Mouse (Mus musculus) mesoderm, embryonic 11.5 days (tissue): ENCODE data around the gene Zscan26.
"Not testable (repeated sequence)": the region's sequence is repeated elsewhere in the genome, so short reads cannot be mapped to it uniquely, and the experiment has no call there.

ENCODE experiments used
- DNase-seq: peaks from one replicate; pipeline ENCODE4 v3.0.0-alpha.2; 2012; ENCODE audit warnings: low read depth, low spot score

Zscan26 gene

GRCm38 (mm10) chr13:21427631-21428030 lies 25.9 kb downstream of the Zscan26 start:
- DNase-seq, result no peak

- DNase-seq, result no peak
These were observed 30.2 kb downstream of the Zscan26 start for GRCm38 (mm10) chr13:21423301-21423700.

- DNase-seq, result no peak
These were observed 34.7 kb downstream of the Zscan26 start for GRCm38 (mm10) chr13:21418865-21419264.

GRCm38 (mm10) chr13:21417298-21418010 lies 36.1 kb downstream of the Zscan26 start:
- DNase-seq, result no peak

GRCm38 (mm10) chr13:21415750-21416149 lies 37.8 kb downstream of the Zscan26 start:
- DNase-seq, result no peak

GRCm38 (mm10) chr13:21415266-21415665 lies 38.3 kb downstream of the Zscan26 start:
- DNase-seq, result no peak

- no peak for DNase-seq
These were observed 39.0 kb downstream of the Zscan26 start for GRCm38 (mm10) chr13:21414231-21415212.

- DNase-seq, result no peak
These were observed 44.6 kb downstream of the Zscan26 start for GRCm38 (mm10) chr13:21408805-21409459.

- peak; percentile 81 for DNase-seq
These were observed 45.3 kb downstream of the Zscan26 start for GRCm38 (mm10) chr13:21407969-21408804.

GRCm38 (mm10) chr13:21407341-21407740 lies 46.2 kb downstream of the Zscan26 start:
- DNase-seq, result no peak

- no peak for DNase-seq
These were observed 50.7 kb downstream of the Zscan26 start for GRCm38 (mm10) chr13:21402848-21403247.

GRCm38 (mm10) chr13:21402287-21402846 lies 51.2 kb downstream of the Zscan26 start, which contains the start of gene Zkscan3:
Zkscan3 (minus strand) TSS chr13:21402755.
- DNase-seq, result peak; percentile 77

GRCm38 (mm10) chr13:21401636-21402286 lies 51.8 kb downstream of the Zscan26 start:
- peak; percentile 37 for DNase-seq

- no peak for DNase-seq
These were observed 52.4 kb downstream of the Zscan26 start for GRCm38 (mm10) chr13:21401166-21401565.

GRCm38 (mm10) chr13:21397486-21397885 lies 56.0 kb downstream of the Zscan26 start:
- DNase-seq, result no peak

GRCm38 (mm10) chr13:21396048-21396447 lies 57.5 kb downstream of the Zscan26 start:
- not testable (repeated sequence) for DNase-seq

GRCm38 (mm10) chr13:21395623-21396022 lies 57.9 kb downstream of the Zscan26 start:
- no peak for DNase-seq

GRCm38 (mm10) chr13:21395211-21395610 lies 58.3 kb downstream of the Zscan26 start:
- no peak for DNase-seq
